Mouse (Mus musculus) C2C12 (cell line): ENCODE data around the gene Fam207a. TPM values are rescaled to one million over a fixed set of nuclear protein-coding genes. Genes with fewer than 3 reads are reported as not detected.

Experiments used
- H3K27me3 ChIP-seq: one replicate; pipeline ENCODE4 v1.6.1; 2011; ENCODE audit not compliant: control insufficient read depth, insufficient read depth, insufficient read length
- H3K36me3 ChIP-seq: one replicate; pipeline ENCODE4 v1.6.1; 2011; ENCODE audit not compliant: control insufficient read depth, insufficient read depth
- H3K4me3 ChIP-seq: one replicate; pipeline ENCODE4 v1.5.1; 2011; ENCODE audit warnings: mild to moderate bottlenecking, control low read depth; ENCODE audit not compliant: poor library complexity, insufficient read depth, severe bottlenecking
- H3K79me2 ChIP-seq: one replicate; pipeline ENCODE4 v1.6.1; 2011; ENCODE audit not compliant: control insufficient read depth, insufficient read depth
- H3K79me3 ChIP-seq: one replicate; pipeline ENCODE4 v1.6.1; 2011; ENCODE audit warnings: low read depth, control low read depth
- H3ac ChIP-seq: one replicate; pipeline ENCODE3; 2011; ENCODE audit warnings: low read depth; ENCODE audit not compliant: control insufficient read depth, insufficient read length
- CEBPB ChIP-seq: IDR thresholded peaks from one replicate; pipeline ENCODE4 v1.6.1; 2011; ENCODE audit warnings: low read depth, mild to moderate bottlenecking, control low read depth, moderate library complexity
- CTCF ChIP-seq: IDR thresholded peaks from one replicate; pipeline ENCODE4 v1.5.1; 2011; ENCODE audit not compliant: control insufficient read depth, insufficient read depth, insufficient read length
- FOSL1 ChIP-seq: IDR thresholded peaks from one replicate; pipeline ENCODE4 v1.8.0; 2011; ENCODE audit warnings: mild to moderate bottlenecking, low read length; ENCODE audit not compliant: poor library complexity, insufficient read depth, severe bottlenecking
- MAX ChIP-seq: IDR thresholded peaks from one replicate; pipeline ENCODE4 v1.6.1; 2011; ENCODE audit warnings: mild to moderate bottlenecking, control low read depth
- MYOD1 ChIP-seq: IDR thresholded peaks from one replicate; pipeline ENCODE4 v1.6.1; 2011; ENCODE audit warnings: low read depth; ENCODE audit not compliant: control insufficient read depth, insufficient read length
- MYOG ChIP-seq: IDR thresholded peaks from one replicate; pipeline ENCODE4 v1.6.1; 2011; ENCODE audit not compliant: control insufficient read depth, insufficient read length; ENCODE audit errors: extremely low read depth
- USF1 ChIP-seq: IDR thresholded peaks from one replicate; pipeline ENCODE4 v1.6.1; 2011; ENCODE audit warnings: low read depth, mild to moderate bottlenecking, control low read depth, moderate library complexity
- polyA plus RNA-seq: library from polyadenylated mRNA; unstranded; fragments of >200 nt; fragmentation: generic; extraction: Trizol; gene quantifications from one replicate; pipeline ENCODE4 v1.2.1, GENCODE M21; 2012; ENCODE audit warnings: missing spikeins

Gene Fam207a
- polyA plus RNA-seq, 1 experiment = 45.2 TPM

- Histone ChIP-seq H3K4me3 (no peak overlapping the region), H3K36me3 (no peaks in the 10 kb centered on the region), H3K79me3 (no peaks in the 10 kb centered on the region), H3K79me2 (no peaks in the 10 kb centered on the region), H3ac (no peak overlapping the region), H3K27me3 (no peaks in the 10 kb centered on the region)
- TF ChIP-seq MYOG (no peak), CEBPB (no peak), FOSL1 (no peak), CTCF (no peak), MYOD1 (no peak), MAX (no peak), USF1 (no peak)
Observed at GRCm38 (mm10) chr10:77537215-77538209, 21.9 kb upstream of the Fam207a start.

- H3ac ChIP-seq = no peak overlapping the region
- no peaks in the 10 kb centered on the region for H3K27me3 ChIP-seq
- H3K4me3 ChIP-seq = no peak overlapping the region
- TF ChIP-seq MAX = no peak
- no peak for TF ChIP-seq USF1
- TF ChIP-seq CTCF = no peak
- TF ChIP-seq MYOG = no peak
- no peak for TF ChIP-seq FOSL1
- no peak for TF ChIP-seq MYOD1
- no peak for TF ChIP-seq CEBPB
- H3K36me3 ChIP-seq = no peaks in the 10 kb centered on the region
- H3K79me2 ChIP-seq = no peaks in the 10 kb centered on the region
- no peaks in the 10 kb centered on the region for H3K79me3 ChIP-seq
Observed at GRCm38 (mm10) chr10:77536727-77537126, 21.1 kb upstream of the Fam207a start.

GRCm38 (mm10) chr10:77532020-77532413, 16.4 kb upstream of the Fam207a start:
- H3K79me3 ChIP-seq = no peaks in the 10 kb centered on the region
- H3K4me3 ChIP-seq = no peak overlapping the region
- H3K27me3 ChIP-seq = no peaks in the 10 kb centered on the region
- H3ac ChIP-seq = no peak overlapping the region
- no peaks in the 10 kb centered on the region for H3K36me3 ChIP-seq
- TF ChIP-seq MYOD1 (no peak), CTCF (no peak), CEBPB (no peak), FOSL1 (no peak), MYOG (no peak), USF1 (no peak), MAX (no peak)
- H3K79me2 ChIP-seq = no peaks in the 10 kb centered on the region

- no peaks in the 10 kb centered on the region for H3K27me3 ChIP-seq
- no peaks in the 10 kb centered on the region for H3K79me2 ChIP-seq
- H3K36me3 ChIP-seq = no peaks in the 10 kb centered on the region
- no peak overlapping the region for H3ac ChIP-seq
- TF ChIP-seq FOSL1 = peak; percentile 84
- peak; percentile 67 for TF ChIP-seq MAX
- TF ChIP-seq MYOG = no peak
- peak; percentile 68 for TF ChIP-seq USF1
- no peak for TF ChIP-seq CTCF
- H3K79me3 ChIP-seq = no peaks in the 10 kb centered on the region
- no peak overlapping the region for H3K4me3 ChIP-seq
Observed at GRCm38 (mm10) chr10:77531026-77532019, 15.7 kb upstream of the Fam207a start.

- TF ChIP-seq USF1 (no peak), CEBPB (no peak), CTCF (no peak), MAX (no peak), MYOG (no peak), FOSL1 (no peak), MYOD1 (no peak)
- H3ac ChIP-seq = no peak within 1 kb of the TSS
- H3K79me3 ChIP-seq = no peaks in the 10 kb centered on the region
- H3K36me3 ChIP-seq = no peaks in the 10 kb centered on the region
- no peaks in the 10 kb centered on the region for H3K27me3 ChIP-seq
- no peaks in the 10 kb centered on the region for H3K79me2 ChIP-seq
- H3K4me3 ChIP-seq = no peak within 1 kb of the TSS
Observed at GRCm38 (mm10) chr10:77530140-77530539, 14.6 kb upstream of the Fam207a start, which contains the start of gene Itgb2. Gene Itgb2, plus strand, starts transcription at chr10:77530252.
